Mouse (Mus musculus) monocyte, adult 2 months (primary cell): Measurements from ENCODE around the gene Eef2k.

Experiments
- DNase-seq, 2 experiments: peaks; one replicate each; pipeline ENCODE4 v3.0.0; 2022; ENCODE audit warnings: low spot score in 2 of 2, low read depth in 1 of 2

The Eef2k gene

DNA sequence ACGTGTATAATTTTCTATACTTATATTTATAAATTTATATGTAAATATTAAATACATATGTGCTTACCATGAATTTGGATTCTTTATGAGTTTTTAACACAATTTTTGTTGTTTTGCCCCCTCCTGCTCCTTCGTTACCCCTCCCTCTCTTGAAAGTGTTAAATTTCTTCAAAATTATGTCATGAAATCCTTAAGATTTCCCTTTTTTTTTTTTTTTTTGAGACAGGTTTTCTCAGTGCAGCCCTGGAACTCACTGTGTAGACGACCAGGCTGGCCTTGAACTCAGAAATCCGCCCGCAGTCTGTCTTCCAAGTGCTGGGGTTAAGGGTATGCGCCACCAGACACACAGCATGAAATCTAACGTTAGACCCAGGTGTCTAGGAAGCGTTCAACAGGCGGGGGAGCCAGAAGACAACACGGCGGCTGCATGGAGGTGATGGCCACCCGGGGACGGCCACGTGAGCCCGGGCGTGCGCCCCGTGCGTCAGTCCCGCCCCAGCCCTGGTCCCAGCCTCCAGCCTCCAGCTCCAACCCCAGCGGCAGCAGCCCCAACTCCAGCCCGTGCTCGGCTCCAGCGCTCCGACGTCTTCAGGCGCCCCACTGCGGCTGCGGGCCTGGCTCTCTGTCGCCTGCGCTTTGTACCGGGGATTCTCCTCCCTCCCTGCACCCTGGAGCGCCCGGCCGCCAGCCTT, at the start of gene Eef2k:
Gene Eef2k, plus strand, starts transcription at position 487 of the 692 bp plus-strand sequence.
- DNase-seq: peak; percentile 62 to 71

DNA sequence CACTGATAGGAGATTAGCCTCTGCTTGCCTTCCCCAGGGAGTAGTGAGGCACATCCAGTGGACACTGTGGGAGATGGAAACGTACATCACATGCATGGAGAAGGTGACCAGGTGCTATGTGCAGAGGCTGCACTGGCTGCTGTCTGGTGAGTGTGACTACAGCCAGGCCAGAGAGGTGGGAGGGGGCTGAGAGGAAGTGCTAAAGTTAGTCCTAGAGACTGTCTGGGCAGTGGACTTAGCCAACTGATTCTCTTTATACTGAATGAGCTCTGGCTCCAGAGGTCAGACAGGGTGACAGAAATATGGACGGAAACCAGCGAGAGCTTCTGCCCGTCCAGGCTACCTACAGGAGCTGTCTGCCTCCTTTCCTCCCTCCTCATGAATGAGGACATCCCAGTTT, 47.1 kb upstream of the Eef2k start:
- DNase-seq: no peak

DNA sequence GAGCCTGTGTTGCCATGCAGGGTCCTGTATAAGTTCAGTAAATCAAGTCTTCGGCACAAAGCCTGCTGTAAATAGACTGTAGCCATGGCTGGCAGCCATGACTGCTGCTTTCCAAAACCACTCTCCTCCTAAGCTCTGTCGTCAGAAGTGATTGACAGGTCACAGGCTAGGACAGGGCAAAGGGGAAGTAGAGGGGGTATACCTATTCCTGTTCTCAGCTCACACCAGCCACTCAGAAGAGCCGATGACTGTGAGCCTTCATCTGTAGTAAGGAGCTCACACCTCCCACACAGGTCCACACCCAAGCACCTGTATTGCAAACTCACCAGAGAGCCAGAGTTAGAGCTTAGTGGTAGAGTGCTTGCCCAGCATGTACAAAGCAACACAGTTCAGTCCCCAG, 46.3 kb upstream of the Eef2k start:
- DNase-seq: no peak

DNA sequence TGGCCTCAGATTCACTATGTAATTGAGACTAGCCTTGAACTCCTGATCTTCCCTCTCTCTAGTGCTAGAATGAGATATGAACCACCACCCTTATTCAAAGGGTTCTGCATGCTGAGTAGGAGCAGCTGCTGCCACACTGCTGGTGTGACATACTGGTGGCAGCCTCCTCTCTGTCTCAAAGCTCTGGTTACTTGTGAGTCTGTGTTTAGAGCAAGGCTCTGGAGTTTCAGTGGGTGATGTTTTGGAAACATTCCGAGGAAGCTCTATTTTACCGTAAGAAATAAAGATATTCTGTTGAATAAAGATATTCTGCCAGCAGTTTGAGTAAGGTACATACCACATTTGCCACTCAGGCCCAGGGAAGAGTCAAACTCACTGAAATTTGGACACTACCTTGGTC, 39.4 kb upstream of the Eef2k start:
- DNase-seq: no peak

DNA sequence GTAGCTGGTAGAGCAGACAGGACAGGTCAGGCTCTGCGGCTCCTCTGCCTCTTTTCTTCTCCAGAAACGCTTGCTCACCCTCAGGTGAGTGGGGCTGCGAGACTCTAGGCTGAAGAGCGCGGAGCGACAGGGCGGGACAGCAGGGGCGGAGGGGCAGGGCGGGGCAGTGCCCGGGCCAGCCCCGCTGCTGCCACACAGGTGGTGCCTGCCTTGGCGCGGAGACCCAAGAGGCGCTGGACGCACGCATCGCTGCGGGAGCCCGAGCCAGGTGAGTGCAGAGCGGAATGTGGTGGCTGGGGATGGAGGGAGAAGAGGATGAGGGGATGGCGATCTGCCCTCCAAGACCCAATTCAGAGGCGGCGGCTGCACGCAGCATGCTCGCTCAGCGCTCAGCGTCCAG, 32.9 kb upstream of the Eef2k start:
- DNase-seq: no peak

DNA sequence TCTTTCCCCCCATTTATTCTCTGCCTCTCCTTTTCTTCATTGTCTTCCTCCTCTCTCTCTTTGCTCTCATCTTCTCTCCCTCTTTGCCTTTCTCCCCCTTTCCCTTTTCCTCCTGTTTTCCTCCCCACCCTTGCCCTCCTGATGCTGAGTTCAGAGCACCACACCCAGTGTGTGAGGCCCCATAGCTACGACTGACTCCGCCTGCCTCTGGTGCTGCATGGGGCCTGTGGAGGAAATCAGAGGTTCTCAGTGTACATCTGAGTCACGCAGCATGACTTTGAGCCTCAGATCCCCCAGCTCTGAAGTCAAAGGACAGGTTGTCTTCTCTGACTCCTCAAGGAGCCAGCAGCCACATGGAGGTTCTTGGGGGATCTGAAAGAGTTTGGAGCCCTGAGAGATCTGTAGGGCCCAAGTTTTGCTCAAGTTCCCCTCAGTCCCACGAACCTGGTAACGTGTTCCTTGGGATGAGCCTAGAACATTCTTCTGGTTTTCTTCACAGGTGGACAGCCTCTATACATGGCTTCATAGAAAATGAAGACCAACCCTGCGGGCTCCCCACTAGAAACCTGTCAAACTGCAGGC, 30.7 kb upstream of the Eef2k start, which contains the start of gene Gm5737:
Gene Gm5737, plus strand, starts transcription at position 532 of the 582 bp plus-strand sequence.
- DNase-seq: no peak

DNA sequence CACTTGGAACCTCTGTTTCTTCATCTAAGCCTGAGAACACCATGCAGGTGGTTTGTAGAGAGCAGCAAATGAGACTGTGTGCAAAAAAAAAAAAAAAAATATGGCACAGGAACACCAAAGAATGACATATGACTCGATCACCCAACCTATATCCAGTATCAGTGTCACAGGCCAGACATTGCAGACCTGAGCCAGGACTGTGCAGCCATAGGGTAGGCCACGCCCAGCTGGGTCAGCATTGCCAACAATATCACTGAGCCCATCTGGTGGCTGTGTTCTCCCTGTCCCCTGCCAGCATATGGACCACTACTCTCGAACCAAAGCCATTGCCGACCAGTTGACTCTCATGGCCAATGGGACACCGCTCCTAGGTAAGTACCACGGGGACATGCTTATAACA, 25.1 kb upstream of the Eef2k start:
- no peak for DNase-seq

DNA sequence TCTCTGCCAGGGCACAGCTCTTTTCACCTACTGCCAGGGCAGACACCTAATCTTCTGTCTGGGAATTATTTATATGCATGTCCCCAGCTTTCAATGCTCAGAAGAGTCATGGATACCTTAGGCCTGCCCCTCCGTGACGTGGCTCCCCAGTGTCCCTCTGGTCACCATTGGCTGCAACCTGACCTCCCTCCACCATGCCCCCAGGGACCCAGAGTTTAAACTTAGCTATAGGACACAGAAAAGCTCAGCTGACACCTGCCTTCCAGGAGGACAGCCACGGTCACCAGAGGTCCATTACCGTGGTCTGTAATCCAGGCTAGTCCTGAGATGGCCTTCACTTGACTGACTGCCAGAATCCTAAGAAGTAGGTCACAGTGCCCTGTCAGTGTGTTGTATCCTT, 23.2 kb upstream of the Eef2k start:
- no peak for DNase-seq

DNA sequence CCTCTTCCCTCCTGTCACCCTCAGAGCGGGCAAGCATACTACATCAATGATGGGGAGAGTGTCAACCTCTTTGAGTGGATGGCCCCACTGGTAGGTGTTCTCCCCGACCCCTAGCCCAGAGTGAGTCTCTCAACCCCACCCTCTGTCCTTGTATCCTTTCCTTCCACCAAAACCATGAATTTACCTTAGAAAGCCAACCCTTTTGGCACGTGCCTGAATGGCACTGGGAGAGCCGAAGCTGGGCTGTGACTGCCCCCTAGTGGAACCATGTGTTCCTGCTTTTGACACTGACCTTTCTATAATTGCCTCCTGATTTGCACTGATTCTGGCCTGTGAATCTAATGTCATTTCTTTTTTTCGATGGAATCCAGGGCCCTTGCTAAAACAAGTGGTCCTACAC, 19.4 kb upstream of the Eef2k start:
- DNase-seq: peak in 1 of 2 experiments; percentile 26

DNA sequence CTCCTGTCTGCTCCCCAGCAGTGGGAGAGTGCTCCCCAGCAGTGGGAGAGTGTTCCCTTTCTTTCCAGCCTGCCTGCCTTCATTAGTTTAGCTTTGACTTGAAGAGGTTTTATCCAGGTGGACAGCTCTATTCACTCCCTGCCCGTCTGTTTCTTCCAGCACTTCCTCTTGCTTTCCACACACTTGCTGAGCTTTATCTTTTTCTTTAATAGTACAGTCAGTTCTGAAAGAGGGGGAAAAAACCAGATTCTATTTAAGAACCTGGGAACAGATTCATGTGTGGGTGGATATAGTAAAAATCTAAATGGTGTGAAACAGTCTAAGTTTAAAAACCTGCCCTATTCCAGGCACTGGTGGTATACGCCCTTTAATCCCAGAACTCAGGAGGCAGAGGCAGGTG, 17.5 kb upstream of the Eef2k start:
- DNase-seq: no peak

DNA sequence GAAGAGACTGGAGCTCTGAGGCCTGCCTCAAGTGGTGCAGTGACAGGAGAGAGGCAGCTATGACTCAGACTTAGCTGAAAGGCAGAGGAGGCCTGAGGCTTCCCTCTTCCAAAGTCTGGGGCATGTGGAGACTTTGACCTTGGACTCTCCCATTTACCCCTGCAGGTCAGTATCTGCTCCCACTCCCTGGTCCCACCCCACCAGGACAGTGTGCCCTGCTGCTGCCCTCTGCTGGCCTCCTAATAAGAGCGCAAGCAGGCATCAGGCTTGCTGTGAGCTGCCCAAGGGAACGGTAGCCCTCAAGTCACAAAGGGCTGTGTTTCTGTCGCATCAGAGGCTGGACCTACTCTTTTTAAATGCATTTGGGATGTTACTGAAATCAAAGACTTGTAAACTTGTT, 16.2 kb upstream of the Eef2k start:
- no peak for DNase-seq

DNA sequence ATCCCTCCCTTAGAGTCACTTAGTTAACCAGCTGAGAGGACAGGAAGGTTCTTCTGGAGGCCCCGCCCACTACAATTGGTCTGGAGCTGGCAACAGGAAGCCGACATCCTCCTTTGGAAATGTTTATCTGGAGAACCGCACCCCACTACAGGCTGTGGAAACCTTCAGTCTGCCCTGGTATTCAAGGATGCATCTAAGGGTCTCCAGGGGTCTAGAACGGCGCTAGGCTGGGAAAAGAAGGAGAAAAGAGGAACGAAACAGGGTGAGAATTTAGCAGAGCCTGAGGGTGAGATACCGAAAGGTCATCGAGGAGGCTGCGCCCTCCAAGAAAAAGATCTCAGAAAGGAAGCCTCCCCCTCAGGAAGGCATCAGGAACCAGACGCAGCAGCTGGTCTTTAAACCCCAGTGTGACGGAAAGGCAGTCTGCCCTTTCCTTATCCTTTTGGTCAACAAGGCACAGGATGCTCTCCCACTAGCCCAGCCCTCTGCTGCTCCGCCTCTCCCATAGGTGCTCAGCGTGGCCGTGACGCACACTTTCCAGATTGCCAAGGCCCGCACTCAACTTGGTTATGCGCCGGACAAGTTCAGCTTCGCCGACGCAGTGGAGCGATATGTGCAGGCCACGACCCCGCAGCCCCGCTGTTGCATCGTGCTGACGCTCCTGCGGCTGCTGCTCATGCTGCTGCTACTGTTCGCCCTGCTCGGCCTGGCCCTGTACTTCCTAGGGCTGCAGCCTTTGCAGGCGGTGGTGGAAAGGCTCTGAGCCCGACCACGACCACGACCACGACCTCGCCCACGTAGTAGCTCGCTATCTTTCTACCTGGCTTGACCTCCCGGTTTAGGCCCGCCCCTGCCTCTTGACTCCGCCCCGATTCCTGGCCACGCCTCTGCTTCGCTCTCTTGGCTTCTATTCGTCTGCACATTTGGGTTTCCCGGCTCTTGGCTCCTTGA, 11.9 kb upstream of the Eef2k start:
- peak in 1 of 2 experiments; percentile 25 for DNase-seq

DNA sequence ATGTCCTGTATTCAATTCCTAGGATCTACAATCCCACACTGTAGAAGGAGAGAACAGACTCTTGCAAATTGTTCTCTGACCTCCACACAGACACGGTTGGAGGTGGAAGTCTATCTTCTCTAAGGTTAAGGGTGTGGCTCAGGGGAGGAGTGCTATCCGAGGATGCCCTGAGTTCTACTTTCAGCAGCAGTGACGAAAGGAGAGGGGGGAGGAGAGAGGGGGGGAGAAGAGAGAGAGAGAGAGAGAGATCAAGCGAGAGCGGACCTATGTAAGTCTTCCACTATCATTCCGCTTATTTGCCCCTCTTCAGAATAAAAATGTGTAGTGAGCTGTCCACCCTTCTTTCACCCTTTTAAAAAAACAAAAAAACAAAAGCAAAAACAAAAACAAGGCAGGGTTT, 8.2 kb upstream of the Eef2k start:
- no peak for DNase-seq

DNA sequence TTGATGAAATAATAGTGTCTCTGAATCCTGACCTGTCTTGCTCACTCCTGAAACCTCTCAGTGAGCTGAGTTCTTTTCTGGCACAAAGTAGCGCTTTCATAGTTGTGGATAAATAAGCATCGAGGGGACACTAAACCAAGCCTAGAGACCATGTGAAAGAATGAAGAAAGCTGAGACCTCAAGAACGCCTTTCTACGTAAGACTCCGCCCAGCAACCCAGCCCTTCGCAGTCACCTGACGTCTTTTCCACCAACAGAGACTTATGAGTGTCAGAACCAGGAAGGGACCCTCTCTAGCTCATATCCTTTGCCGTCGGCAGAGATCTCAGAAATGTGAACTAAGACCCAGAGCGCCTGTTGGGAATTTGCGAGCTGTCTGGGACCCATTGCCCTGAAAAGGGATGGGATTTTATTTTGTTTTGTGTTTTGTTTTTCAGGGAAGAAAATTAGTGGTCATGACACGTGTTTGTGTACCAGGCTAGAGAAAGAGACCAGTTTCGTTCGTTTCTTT, 7.7 kb upstream of the Eef2k start:
- DNase-seq: peak in 1 of 2 experiments; percentile 44

DNA sequence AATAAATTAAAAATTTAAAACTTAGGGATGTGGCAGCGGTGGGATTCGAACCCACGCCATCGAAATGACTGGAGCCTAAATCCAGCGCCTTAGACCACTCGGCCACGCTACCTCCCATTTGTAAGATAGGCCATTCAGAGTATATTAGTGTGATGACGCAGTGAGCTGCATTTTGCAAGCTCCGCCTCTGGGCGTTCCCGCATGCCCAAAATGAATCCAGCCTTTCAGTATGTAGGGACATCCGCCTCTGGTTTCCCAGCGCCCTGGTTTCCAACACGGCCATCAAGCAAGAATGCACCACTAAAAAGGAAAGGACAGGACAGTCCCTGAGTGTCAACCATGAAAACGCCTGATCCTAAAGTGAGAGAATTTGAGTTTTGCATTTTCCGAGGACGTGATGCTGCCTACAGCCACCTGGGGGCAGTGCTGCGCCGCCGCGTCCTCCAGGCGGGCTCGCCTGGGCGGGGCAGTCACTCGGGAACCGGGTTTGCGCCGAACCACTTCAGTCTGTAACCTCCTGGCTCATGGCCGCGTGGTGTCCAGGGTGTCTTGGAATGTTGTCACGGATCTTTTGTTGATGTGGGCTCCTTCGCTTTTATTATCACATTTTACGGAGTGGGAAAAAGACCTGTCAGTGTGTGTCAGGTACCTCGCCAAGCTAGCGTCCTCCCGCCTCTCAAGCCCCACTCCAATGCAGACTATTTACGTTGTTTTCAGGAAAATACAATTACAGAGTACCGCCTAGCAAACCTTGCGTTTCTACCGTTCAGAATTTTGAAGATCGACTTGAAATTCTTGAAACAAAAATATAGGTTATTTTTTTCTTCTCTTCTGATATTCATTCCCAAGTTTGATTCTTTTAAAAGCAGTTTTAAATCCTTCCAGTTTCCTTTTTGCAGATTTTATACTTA, 6.9 kb upstream of the Eef2k start:
- DNase-seq: peak; percentile 88 to 96

DNA sequence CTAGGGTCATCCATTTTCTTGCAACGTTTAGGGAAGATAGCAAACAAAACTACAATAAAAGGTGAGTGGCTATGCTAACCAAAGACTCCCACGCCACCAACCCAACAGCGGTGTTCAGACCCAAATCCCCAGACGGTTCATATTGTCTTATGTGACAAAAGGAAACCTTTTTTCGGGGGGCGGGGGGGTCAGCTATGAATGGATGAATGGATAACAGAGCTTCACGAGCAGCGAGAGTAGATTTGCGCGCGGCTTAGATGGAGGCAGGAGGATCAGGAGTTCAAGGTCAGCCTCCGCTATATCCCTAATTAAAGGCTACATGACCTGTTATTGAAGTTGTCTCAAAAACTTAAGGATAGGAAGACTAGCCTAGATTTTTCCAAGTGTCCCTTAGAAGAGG, 6.3 kb upstream of the Eef2k start:
- no peak for DNase-seq

DNA sequence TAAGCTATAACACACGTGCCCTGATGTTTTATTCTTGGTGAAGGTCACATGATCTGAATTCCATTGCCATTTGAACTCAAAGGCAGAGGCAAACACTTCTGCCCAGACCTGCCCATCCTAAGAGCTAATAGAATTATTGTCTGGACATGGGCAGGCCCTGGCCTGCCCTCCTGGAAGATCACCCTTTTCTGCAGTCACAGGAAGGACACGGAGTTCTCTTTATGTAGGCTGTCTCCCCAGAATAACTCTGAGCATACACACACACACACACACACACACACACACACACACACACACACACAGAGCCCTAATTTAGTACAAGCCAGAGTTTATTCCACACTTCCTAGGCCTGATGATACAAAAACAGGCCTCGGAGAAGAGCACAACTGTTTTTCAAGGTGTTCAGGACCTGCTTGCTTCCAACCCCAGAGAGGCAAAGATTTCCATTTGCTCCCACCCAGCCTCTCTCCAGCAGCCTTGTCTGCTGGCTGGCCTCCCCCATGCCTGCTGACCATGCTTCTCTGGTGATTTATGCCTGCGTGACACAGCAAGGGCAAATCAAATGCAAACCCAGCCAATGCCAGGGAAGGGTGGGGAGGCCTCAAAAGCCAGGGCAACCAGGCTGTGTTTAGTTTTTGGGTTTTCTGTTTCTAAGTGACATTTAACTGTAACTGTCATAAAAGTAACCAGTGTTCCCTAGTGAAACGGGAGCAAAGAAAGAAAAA, 4.0 kb upstream of the Eef2k start:
- no peak for DNase-seq

DNA sequence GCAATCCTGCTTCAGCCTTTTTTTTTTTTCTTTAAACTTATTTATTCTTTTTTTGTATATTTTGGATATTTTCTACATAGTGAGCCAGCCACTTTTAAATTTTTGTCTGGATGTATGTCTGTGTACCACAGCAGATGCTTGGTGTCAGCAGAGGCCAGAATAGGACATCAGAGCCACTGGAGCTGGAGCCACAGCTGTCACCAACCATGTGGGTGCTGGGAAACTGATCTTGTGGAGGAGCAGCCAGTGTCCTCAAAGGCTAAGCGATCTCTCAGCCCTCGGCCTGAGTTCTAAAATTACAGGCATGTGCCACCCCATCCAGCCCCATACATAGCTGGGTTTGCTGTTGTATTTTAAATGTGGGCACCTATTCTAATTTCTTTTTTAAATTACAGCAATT, 2.8 kb upstream of the Eef2k start:
- no peak for DNase-seq

DNA sequence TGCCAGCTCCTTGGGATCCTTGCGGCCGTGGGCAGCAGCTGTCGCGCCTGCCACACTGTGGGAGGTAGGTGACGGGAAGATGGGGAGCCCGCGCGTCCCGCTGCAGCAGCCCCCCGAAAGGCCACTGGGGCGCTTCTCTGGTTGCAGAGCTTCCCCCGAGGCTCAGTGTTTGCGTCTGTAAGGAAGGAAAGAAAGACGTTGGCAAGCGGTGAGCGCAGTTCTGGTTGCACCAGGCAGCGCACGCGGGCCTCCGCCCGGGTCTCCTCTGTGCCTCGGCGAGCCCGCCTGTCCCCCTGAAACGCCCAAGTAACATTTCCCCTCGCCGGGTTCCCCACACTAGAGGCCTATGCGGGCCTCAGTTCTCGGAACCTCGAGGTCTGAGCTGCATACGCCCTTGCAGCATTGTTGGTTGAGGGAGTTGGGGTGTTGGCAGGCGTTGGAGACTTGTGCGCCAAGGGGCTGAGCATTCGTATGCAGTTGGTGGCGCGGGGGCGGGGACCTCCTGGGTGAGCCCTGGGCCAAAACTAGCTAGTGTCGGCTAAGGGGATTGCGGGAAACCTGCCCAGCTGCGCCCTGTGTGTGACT, 498 bp downstream of the Eef2k start:
- DNase-seq: no peak
